Mouse (Mus musculus) hindbrain, postnatal 0 days (tissue): ENCODE measurements around the gene Gm5475. TPM values are rescaled to one million over a fixed set of nuclear protein-coding genes. Genes with fewer than 3 reads are reported as not detected.

Experiments
- ATAC-seq: fragments of 200-750 bp; cut with Nextera tagmentation; 2 replicates; pipeline ENCODE4 v1.8.0; 2017; ENCODE audit warnings: mild to moderate bottlenecking, moderate TSS enrichment, moderate library complexity
- DNase-seq: peaks from one replicate; pipeline ENCODE4 v3.0.0-alpha.2; 2015; ENCODE audit warnings: low spot score
- H3K27ac ChIP-seq: fragments of 300-500 bp; sonication (generic); 2 replicates; pipeline ENCODE4 v1.5.1; 2014; ENCODE audit warnings: mild to moderate bottlenecking
- H3K27me3 ChIP-seq: fragments of 300-500 bp; sonication (generic); 2 replicates; pipeline ENCODE4 v1.6.1; 2014; ENCODE audit warnings: low read length, mixed read lengths; ENCODE audit not compliant: insufficient read depth
- H3K36me3 ChIP-seq: fragments of 300-500 bp; sonication (generic); 2 replicates; pipeline ENCODE4 v1.6.1; 2014; ENCODE audit warnings: low read length, mixed read lengths; ENCODE audit not compliant: insufficient read depth
- H3K4me1 ChIP-seq: fragments of 300-500 bp; sonication (generic); 2 replicates; pipeline ENCODE4 v1.6.1; 2014; ENCODE audit warnings: antibody characterized with exemption, low read length, mixed read lengths; ENCODE audit not compliant: insufficient read depth
- H3K4me2 ChIP-seq: fragments of 300-500 bp; sonication (generic); 2 replicates; pipeline ENCODE4 v1.6.1; 2014; ENCODE audit warnings: low read depth, mild to moderate bottlenecking, low read length, moderate library complexity, mixed read lengths
- H3K4me3 ChIP-seq: fragments of 300-500 bp; sonication (generic); 2 replicates; pipeline ENCODE4 v1.5.1; 2014; ENCODE audit warnings: low read length
- H3K9ac ChIP-seq: fragments of 300-500 bp; sonication (generic); replicated peaks from 2 replicates; pipeline ENCODE4 v1.6.1; 2014; ENCODE audit warnings: mild to moderate bottlenecking, low read length, moderate library complexity, mixed read lengths
- H3K9me3 ChIP-seq: fragments of 300-500 bp; sonication (generic); 2 replicates; pipeline ENCODE4 v1.6.1; 2016; ENCODE audit warnings: low read length, mixed read lengths
- CTCF ChIP-seq: IDR thresholded peaks from 2 replicates; pipeline ENCODE4 v1.5.1; 2016; ENCODE audit warnings: antibody characterized with exemption, control low read depth, low read depth
- WGBS: fragments of 180-500 bp; shearing (Covaris S2); extraction: QIAGEN DNeasy Blood & Tissue Kit; methylation state at CpG from one replicate; pipeline ENCODE4 v1.1.7; 2014; 5-methylcytosine and 5-hydroxymethylcytosine counted together
- polyA plus RNA-seq: library from polyadenylated mRNA; unstranded; fragments of >200 nt; fragmentation: Nextera tagmentation; extraction: Ambion mirVana; gene quantifications from 2 replicates; pipeline ENCODE4 v1.2.1, GENCODE M21; 2015
- total RNA-seq: library from RNA; depleted of rRNA; stranded (reverse); fragments of >200 nt; gene quantifications from 2 replicates; pipeline ENCODE4 v1.2.3, GENCODE M21; 2014; rRNA removed

Gm5475 gene
- total and polyA plus RNA-seq, 2 experiments from 2014 or later = 0.10 TPM; not detected in 1

- WGBS = 79% methylated on average over 2 of the region's 2 CpGs
- DNase-seq (no peak), ATAC-seq (no peak)
- Histone ChIP-seq H3K27ac (no peak overlapping the region), H3K27me3 (no peaks in the 10 kb centered on the region), H3K9me3 (no peaks in the 10 kb centered on the region), H3K4me2 (no peak overlapping the region), H3K4me3 (no peak overlapping the region), H3K4me1 (peaks cover 8% of the 10 kb centered on the region), H3K9ac (no peak overlapping the region), H3K36me3 (no peaks in the 10 kb centered on the region)
- TF ChIP-seq CTCF = peak; percentile 40
Observed at GRCm38 (mm10) chr15:100465432-100465831, 43.5 kb downstream of the Gm5475 start.

- H3K9ac ChIP-seq = no peak overlapping the region; the same call in 1 of the 2 replicates
- no peak for TF ChIP-seq CTCF
Observed at GRCm38 (mm10) chr15:100467738-100468137, 45.8 kb downstream of the Gm5475 start.

GRCm38 (mm10) chr15:100468295-100469188, 46.6 kb downstream of the Gm5475 start, which contains the start of gene Letmd1:
Gene Letmd1, plus strand, starts transcription at chr15:100469023.
- ATAC-seq = peak; percentile 95
- peaks cover 8% of the 10 kb centered on the region for H3K4me1 ChIP-seq
- TF ChIP-seq CTCF = peak; percentile 52

More at GRCm38 (mm10) chr15:100467738-100468137, 45.8 kb downstream of the Gm5475 start:
- H3K4me2 ChIP-seq = peak overlapping the region; percentile 96
- peak overlapping the region; percentile 14; the same call in 1 of the 2 replicates for H3K4me3 ChIP-seq
- no peaks in the 10 kb centered on the region for H3K27me3 ChIP-seq
- WGBS = 29% methylated on average over 8 of the region's 8 CpGs
- no peak for DNase-seq
- no peak for ATAC-seq
- no peaks in the 10 kb centered on the region for H3K9me3 ChIP-seq
- H3K36me3 ChIP-seq = no peaks in the 10 kb centered on the region
- no peak overlapping the region for H3K27ac ChIP-seq
- H3K4me1 ChIP-seq = peaks cover 8% of the 10 kb centered on the region

GRCm38 (mm10) chr15:100469189-100469545, 47.2 kb downstream of the Gm5475 start:
- Histone ChIP-seq H3K4me2 (peak overlapping the region; percentile 96), H3K36me3 (peaks cover 10% of the 10 kb centered on the region; the same call in 1 of the 2 replicates), H3K27ac (peak overlapping the region; percentile 88), H3K27me3 (no peaks in the 10 kb centered on the region), H3K4me3 (peak overlapping the region; percentile 88), H3K4me1 (peaks cover 8% of the 10 kb centered on the region), H3K9me3 (no peaks in the 10 kb centered on the region), H3K9ac (peak overlapping the region; percentile 84)
- DNase-seq (no peak), ATAC-seq (peak; percentile 67)
- no peak for TF ChIP-seq CTCF
- 0% methylated on average over 15 of the region's 19 CpGs for WGBS

More at GRCm38 (mm10) chr15:100468295-100469188, 46.6 kb downstream of the Gm5475 start, which contains the start of gene Letmd1:
- H3K27me3 ChIP-seq = no peaks in the 10 kb centered on the region
- H3K4me3 ChIP-seq = peak within 1 kb of the TSS; percentile 88
- WGBS = 2% methylated on average over 74 of the region's 84 CpGs
- peaks cover 4% of the 10 kb centered on the region; the same call in 1 of the 2 replicates for H3K36me3 ChIP-seq
- peak; percentile 97 for DNase-seq
- no peaks in the 10 kb centered on the region for H3K9me3 ChIP-seq
- H3K27ac ChIP-seq = peak within 1 kb of the TSS; percentile 88
- peak within 1 kb of the TSS; percentile 96 for H3K4me2 ChIP-seq
- H3K9ac ChIP-seq = peak within 1 kb of the TSS; percentile 84

GRCm38 (mm10) chr15:100470037-100470436, 48.1 kb downstream of the Gm5475 start:
- ATAC-seq (no peak), DNase-seq (no peak)
- Histone ChIP-seq H3K36me3 (peaks cover 17% of the 10 kb centered on the region), H3K4me3 (peak overlapping the region; percentile 88), H3K4me1 (peaks cover 8% of the 10 kb centered on the region), H3K4me2 (peak overlapping the region; percentile 96), H3K27ac (no peak overlapping the region), H3K9me3 (no peaks in the 10 kb centered on the region), H3K9ac (peak overlapping the region; percentile 84; the same call in 1 of the 2 replicates), H3K27me3 (no peaks in the 10 kb centered on the region)
- WGBS = 60% methylated on average over 10 of the region's 10 CpGs
- no peak for TF ChIP-seq CTCF

GRCm38 (mm10) chr15:100473926-100474503, 52.1 kb downstream of the Gm5475 start:
- TF ChIP-seq CTCF = no peak
- Histone ChIP-seq H3K9me3 (no peaks in the 10 kb centered on the region), H3K9ac (no peak overlapping the region), H3K27me3 (no peaks in the 10 kb centered on the region), H3K4me1 (peaks cover 8% of the 10 kb centered on the region), H3K4me2 (no peak overlapping the region), H3K36me3 (peaks cover 54% of the 10 kb centered on the region), H3K27ac (no peak overlapping the region), H3K4me3 (no peak overlapping the region)
- DNase-seq (no peak), ATAC-seq (no peak)
- 78% methylated on average over 7 of the region's 7 CpGs for WGBS

Other genes with a start within 250 kb of the Gm5475 start
- 5.9 and 9.8 TPM in 2 replicates for gene Atf1, start 194.3 kb upstream of the Gm5475 start, total RNA-seq
- gene Atf1, start 194.3 kb upstream of the Gm5475 start, polyA plus RNA-seq = 11.7 and 14.1 TPM in 2 replicates
- not detected in 2 replicates for gene Tmprss12, start 141.3 kb upstream of the Gm5475 start, total RNA-seq
- gene Tmprss12, start 141.3 kb upstream of the Gm5475 start, polyA plus RNA-seq = not detected in 2 replicates
- 4.9 and 9.3 TPM in 2 replicates for gene Mettl7a1, start 118.0 kb upstream of the Gm5475 start, total RNA-seq
- 1.8 and 2.6 TPM in 2 replicates for gene Mettl7a1, start 118.0 kb upstream of the Gm5475 start, polyA plus RNA-seq
- 0.36 and 1.2 TPM in 2 replicates for gene Mettl7a3, start 87.2 kb upstream of the Gm5475 start, total RNA-seq
- gene Mettl7a3, start 87.2 kb upstream of the Gm5475 start, polyA plus RNA-seq = 0.10 and 0.25 TPM in 2 replicates
- gene Methig1, start 69.0 kb upstream of the Gm5475 start, total RNA-seq = 0.31 and 1.3 TPM in 2 replicates
- not detected in 2 replicates for gene Methig1, start 69.0 kb upstream of the Gm5475 start, polyA plus RNA-seq
- not detected in 2 replicates for gene Mettl7a2, start 68.9 kb upstream of the Gm5475 start, total RNA-seq
- not detected in 2 replicates for gene Mettl7a2, start 68.9 kb upstream of the Gm5475 start, polyA plus RNA-seq
- not detected in 2 replicates for gene Higd1c, start 57.6 kb upstream of the Gm5475 start, total RNA-seq
- not detected in 2 replicates for gene Higd1c, start 57.6 kb upstream of the Gm5475 start, polyA plus RNA-seq
- 25.1 and 40.1 TPM in 2 replicates for gene Slc11a2, start 2.9 kb downstream of the Gm5475 start, total RNA-seq
- gene Slc11a2, start 2.9 kb downstream of the Gm5475 start, polyA plus RNA-seq = 14.5 and 18.5 TPM in 2 replicates
- 79.5 and 88.6 TPM in 2 replicates for gene Letmd1, start 46.9 kb downstream of the Gm5475 start, total RNA-seq
- 44.7 and 45.6 TPM in 2 replicates for gene Letmd1, start 46.9 kb downstream of the Gm5475 start, polyA plus RNA-seq
- gene Csrnp2, start 73.3 kb downstream of the Gm5475 start, total RNA-seq = 50.2 and 53.9 TPM in 2 replicates
- gene Csrnp2, start 73.3 kb downstream of the Gm5475 start, polyA plus RNA-seq = 27.3 and 29.9 TPM in 2 replicates
- gene Tfcp2, start 129.9 kb downstream of the Gm5475 start, total RNA-seq = 27.1 and 45.7 TPM in 2 replicates
- 34.9 and 35.6 TPM in 2 replicates for gene Tfcp2, start 129.9 kb downstream of the Gm5475 start, polyA plus RNA-seq
- gene Pou6f1, start 177.8 kb downstream of the Gm5475 start, total RNA-seq = 84.1 and 85.2 TPM in 2 replicates
- 23.8 and 24.9 TPM in 2 replicates for gene Pou6f1, start 177.8 kb downstream of the Gm5475 start, polyA plus RNA-seq
- gene Dazap2, start 193.2 kb downstream of the Gm5475 start, total RNA-seq = 108 and 141 TPM in 2 replicates
- gene Dazap2, start 193.2 kb downstream of the Gm5475 start, polyA plus RNA-seq = 156 and 164 TPM in 2 replicates
- gene Smagp, start 214.8 kb downstream of the Gm5475 start, total RNA-seq = 2.7 and 5.8 TPM in 2 replicates
- gene Smagp, start 214.8 kb downstream of the Gm5475 start, polyA plus RNA-seq = 3.3 and 4.3 TPM in 2 replicates
- 0.61 and 0.63 TPM in 2 replicates for gene Bin2, start 247.4 kb downstream of the Gm5475 start, total RNA-seq
- 1.1 and 1.4 TPM in 2 replicates for gene Bin2, start 247.4 kb downstream of the Gm5475 start, polyA plus RNA-seq